In genomic region chr4:145831328-145832062, GRCm38 (mm10) we compare ENCODE assay signal across 14 mouse cellular contexts. TPM values are rescaled to one million over a fixed set of nuclear protein-coding genes. Genes with fewer than 3 reads are reported as not detected.
DNase-seq lines count a peak whose midpoint lies in the region; ATAC-seq and TF ChIP-seq lines count a peak whose summit lies in the region.
"Not testable (repeated sequence)": the region's sequence is repeated elsewhere in the genome, so short reads cannot be mapped to it uniquely, and the experiment has no call there.
"Had no signal": no experiment of that assay in that cellular context is flagged by ENCODE, and none has a peak within 500 bp of the region (broad histone marks: within the 10 kb centered on the region; RNA-seq: fewer than 3 reads in every experiment).

No protein-coding gene starts in this region.

- H3K27me3 ChIP-seq in embryonic facial prominence, embryonic 12.5 days; forebrain, embryonic 14.5 days (replicated peaks; ENCODE audit: control insufficient read depth, insufficient read depth, low read length); intestine, embryonic 15.5 days (replicated peaks); limb, embryonic 13.5 days; liver, postnatal 0 days (ENCODE audit: insufficient read depth, low read length); midbrain, embryonic 12.5 days; neural tube, embryonic 15.5 days (replicated peaks): not testable (repeated sequence)

- H3K4me2 ChIP-seq in embryonic facial prominence, embryonic 12.5 days (replicated peaks); forebrain, embryonic 14.5 days (ENCODE audit: low read length); intestine, embryonic 15.5 days (replicated peaks); limb, embryonic 13.5 days (replicated peaks); liver, postnatal 0 days (ENCODE audit: low read depth, low read length); midbrain, embryonic 12.5 days (replicated peaks); neural tube, embryonic 15.5 days: not testable (repeated sequence)

- H3K4me3 ChIP-seq in embryonic facial prominence, embryonic 12.5 days; forebrain, embryonic 14.5 days (ENCODE audit: low read depth, low read length); intestine, embryonic 15.5 days (replicated peaks); limb, embryonic 13.5 days; liver, postnatal 0 days (ENCODE audit: low read depth, low read length); midbrain, embryonic 12.5 days; neural tube, embryonic 15.5 days (replicated peaks): not testable (repeated sequence)

- not testable (repeated sequence) for TF ChIP-seq EP300 in liver, postnatal 0 days (IDR thresholded peaks at IDR 0.05; ENCODE audit: low read depth)

- TF ChIP-seq CTCF in liver, postnatal 0 days (IDR thresholded peaks at IDR 0.05; ENCODE audit: low read depth) = not testable (repeated sequence)

- not testable (repeated sequence) for H3K27ac ChIP-seq in embryonic facial prominence, embryonic 12.5 days; forebrain, embryonic 14.5 days (ENCODE audit: low read depth, low read length); intestine, embryonic 15.5 days; limb, embryonic 13.5 days; liver, postnatal 0 days (ENCODE audit: low read depth); midbrain, embryonic 12.5 days (replicated peaks); neural tube, embryonic 15.5 days (replicated peaks)

- H3K9ac ChIP-seq in embryonic facial prominence, embryonic 12.5 days; forebrain, embryonic 14.5 days (ENCODE audit: low read length); intestine, embryonic 15.5 days; limb, embryonic 13.5 days; liver, postnatal 0 days (replicated peaks); midbrain, embryonic 12.5 days (replicated peaks); neural tube, embryonic 15.5 days (replicated peaks): not testable (repeated sequence)

- ATAC-seq in embryonic facial prominence, embryonic 12.5 days (ENCODE audit: insufficient number of reproducible peaks, insufficient read depth, low FRiP score, low TSS enrichment) = peak; percentile 74; the same call in 1 of the 2 replicates
- ATAC-seq in forebrain, embryonic 14.5 days = peak; percentile 40; the same call in 1 of the 2 replicates
- peak; percentile 25 to 40; a peak in 3 of 4 replicates for ATAC-seq in hematopoietic stem cell, adult 5-6 weeks (replicated peaks in 1 of 2; ENCODE audit: insufficient read depth in 1 of 2, low FRiP score in 2 of 2, low TSS enrichment in 1 of 2, low read depth in 1 of 2, poor library complexity in 2 of 2, severe bottlenecking in 2 of 2)
- 0 out of 2 replicates have a peak, but pooled peaks have one; percentile 14 for ATAC-seq in intestine, embryonic 15.5 days
- ATAC-seq in limb, embryonic 13.5 days (ENCODE audit: low FRiP score, low read depth) = 0 out of 2 replicates have a peak, but pooled peaks have one; percentile 12
- peak; percentile 19; the same call in 1 of the 2 replicates for ATAC-seq in liver, postnatal 0 days
- peak; percentile 48; the same call in 1 of the 2 replicates for ATAC-seq in midbrain, embryonic 12.5 days (ENCODE audit: low FRiP score, low read depth)
- peak; percentile 59; the same call in 1 of the 2 replicates for ATAC-seq in neural tube, embryonic 15.5 days (ENCODE audit: low FRiP score)

- WGBS in embryonic facial prominence, embryonic 12.5 days = 92% methylated on average over 1 of the region's 14 CpGs
- 96% methylated on average over 1 of the region's 14 CpGs for whole genome bisulfite sequencing in forebrain, embryonic 14.5 days
- WGBS in intestine, embryonic 15.5 days = 95% methylated on average over 1 of the region's 14 CpGs
- WGBS in limb, embryonic 13.5 days = 93% methylated on average over 1 of the region's 14 CpGs
- WGBS in liver, postnatal 0 days (ENCODE audit: insufficient replicate concordance) = 81% methylated on average over 1 of the region's 14 CpGs
- WGBS in midbrain, embryonic 12.5 days = 96% methylated on average over 1 of the region's 14 CpGs
- WGBS in neural tube, embryonic 15.5 days = 97% methylated on average over 1 of the region's 14 CpGs

- H3K36me3 ChIP-seq in embryonic facial prominence, embryonic 12.5 days; forebrain, embryonic 14.5 days (ENCODE audit: control insufficient read depth, insufficient read depth, low read length); intestine, embryonic 15.5 days; limb, embryonic 13.5 days; liver, postnatal 0 days (replicated peaks; ENCODE audit: insufficient read depth, low read length); midbrain, embryonic 12.5 days; neural tube, embryonic 15.5 days: not testable (repeated sequence)

- H3K9me3 ChIP-seq in embryonic facial prominence, embryonic 12.5 days; forebrain, embryonic 14.5 days (replicated peaks; ENCODE audit: control insufficient read depth, low read length); intestine, embryonic 15.5 days; limb, embryonic 13.5 days; liver, postnatal 0 days (ENCODE audit: low read length); midbrain, embryonic 12.5 days; neural tube, embryonic 15.5 days (replicated peaks): not testable (repeated sequence)

- not testable (repeated sequence) for H3K4me1 ChIP-seq in embryonic facial prominence, embryonic 12.5 days; forebrain, embryonic 14.5 days (ENCODE audit: control insufficient read depth, insufficient read depth, low read length); intestine, embryonic 15.5 days (replicated peaks); limb, embryonic 13.5 days; liver, postnatal 0 days (ENCODE audit: insufficient read depth); midbrain, embryonic 12.5 days; neural tube, embryonic 15.5 days

- DNase-seq in forebrain, embryonic 14.5 days (ENCODE audit: low spot score); liver, postnatal 0 days: not testable (repeated sequence)

RNA-seq across cellular contexts. Expression of gene Zfp986, which starts 37.1 kb away (rescaled TPM):
- polyA plus RNA-seq in embryonic facial prominence, embryonic 12.5 days (2016; fragmentation: Nextera tagmentation; extraction: Ambion mirVana) = not detected in 2 replicates
- not detected in 2 replicates for polyA plus RNA-seq in forebrain, embryonic 14.5 days (2014; fragmentation: Nextera tagmentation; extraction: Ambion mirVana)
- total RNA-seq in hematopoietic stem cell, adult 5-6 weeks (2017) = not detected in 2 replicates
- polyA plus RNA-seq in intestine, embryonic 15.5 days (2015; fragmentation: Nextera tagmentation; extraction: Ambion mirVana) = not detected in 2 replicates
- not detected in 2 replicates for polyA plus RNA-seq in limb, embryonic 13.5 days (2015; fragmentation: Nextera tagmentation; extraction: Ambion mirVana)
- not detected in 2 replicates for polyA plus RNA-seq in liver, postnatal 0 days (2015; fragmentation: Nextera tagmentation; extraction: Ambion mirVana)
- not detected in 2 replicates for polyA plus RNA-seq in midbrain, embryonic 12.5 days (2016; fragmentation: Nextera tagmentation; extraction: Ambion mirVana)
- 0.14 TPM in 1 of 2 replicates, not detected in the other for polyA plus RNA-seq in neural tube, embryonic 15.5 days (2015; fragmentation: Nextera tagmentation; extraction: Ambion mirVana)
- total RNA-seq: adrenal gland, adult 18-20 months; CH12.LX; gastrocnemius, adult 2 months; heart, postnatal 14 days had no signal
- polyA plus RNA-seq: inflammation-experienced regulatory T-cells, adult 6 months; stomach, embryonic 16.5 days had no signal

Comparison
In these comparisons a context has a peak if more than half of its experiments do, and no peak if none do; other contexts are left out.
1. ATAC-seq: peak in every context shown above with its lines; median percentile 74 in embryonic facial prominence, embryonic 12.5 days; 59 in neural tube, embryonic 15.5 days; 48 in midbrain, embryonic 12.5 days; 40 in forebrain, embryonic 14.5 days; 32 in hematopoietic stem cell, adult 5-6 weeks; 19 in liver, postnatal 0 days; 14 in intestine, embryonic 15.5 days; 12 in limb, embryonic 13.5 days.